Mouse (Mus musculus): ENCODE results near the gene Gm8369. TPM values are rescaled to one million over a fixed set of nuclear protein-coding genes. Genes with fewer than 3 reads are reported as not detected.
"Not testable (repeated sequence)": the region's sequence is repeated elsewhere in the genome, so short reads cannot be mapped to it uniquely, and the experiment has no call there.

The Gm8369 gene
- total and polyA plus RNA-seq, 2 experiments from 2014 or later = not detected

DNA sequence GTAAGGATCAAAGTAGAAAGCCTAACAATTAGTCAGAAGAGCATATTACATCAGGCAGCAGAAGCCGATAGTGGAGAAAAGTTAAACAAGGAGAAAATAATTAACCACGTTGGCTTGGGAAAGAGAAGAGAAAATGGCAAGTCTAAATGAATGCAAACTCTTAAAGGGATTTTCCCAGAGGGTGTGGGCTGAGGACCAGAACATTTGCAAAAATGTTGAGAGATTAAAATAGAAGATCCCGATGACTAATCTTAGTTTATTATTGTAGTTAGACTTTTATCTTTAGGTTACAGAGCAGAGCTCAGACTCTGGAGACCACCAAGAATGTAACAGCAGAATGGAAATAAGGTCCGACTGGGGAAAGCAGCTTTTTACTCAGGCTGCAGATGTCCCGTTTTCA is 19.3 kb upstream of the Gm8369 start:
- no peak for TF ChIP-seq CTCF (IDR thresholded peaks at IDR 0.05)
- ATAC-seq (ENCODE audit: low FRiP score) (no peak), DNase-seq (ENCODE audit: low spot score) (no peak)
- Histone ChIP-seq H3K36me3 (ENCODE audit: insufficient read depth, low read length) (no peaks in the 10 kb centered on the region), H3K27ac (ENCODE audit: low read depth, low read length) (no peak overlapping the region), H3K27me3 (ENCODE audit: insufficient read depth, low read length) (no peaks in the 10 kb centered on the region), H3K9ac (replicated peaks; ENCODE audit: low read length, poor library complexity, severe bottlenecking) (no peak overlapping the region), H3K4me2 (ENCODE audit: low read depth, low read length, poor library complexity, severe bottlenecking) (no peak overlapping the region), H3K4me1 (ENCODE audit: insufficient read depth, low read length) (no peaks in the 10 kb centered on the region), H3K9me3 (ENCODE audit: low read length) (no peaks in the 10 kb centered on the region), H3K4me3 (ENCODE audit: low read depth, low read length) (no peak overlapping the region)
- 71% methylated on average over 5 of the region's 5 CpGs for WGBS

DNA sequence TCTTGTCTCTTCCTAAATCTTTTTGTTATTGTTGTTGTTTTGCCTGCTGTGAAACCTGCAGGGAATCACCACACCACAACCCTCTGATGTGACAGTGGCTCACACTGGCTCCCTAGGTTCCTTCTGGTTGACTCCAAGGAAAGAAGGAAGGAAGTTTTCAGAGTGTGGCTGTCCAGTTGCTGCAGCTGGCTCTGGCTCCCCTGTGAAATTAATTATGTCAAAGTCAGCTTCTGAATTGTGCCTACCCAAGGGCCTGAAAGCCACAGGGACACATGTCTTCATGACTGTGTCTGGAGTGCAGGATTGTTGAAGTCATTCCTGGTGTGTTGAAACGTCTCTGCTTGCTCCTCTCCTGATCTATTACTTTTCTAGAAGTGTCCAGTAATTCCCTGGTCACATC is 17.4 kb upstream of the Gm8369 start:
- not testable (repeated sequence) for H3K9me3 ChIP-seq (ENCODE audit: low read length); H3K4me1 ChIP-seq (ENCODE audit: insufficient read depth, low read length); H3K27me3 ChIP-seq (ENCODE audit: insufficient read depth, low read length); H3K4me2 ChIP-seq (ENCODE audit: low read depth, low read length, poor library complexity, severe bottlenecking); H3K36me3 ChIP-seq (ENCODE audit: insufficient read depth, low read length); H3K4me3 ChIP-seq (ENCODE audit: low read depth, low read length); DNase-seq (ENCODE audit: low spot score); ATAC-seq (ENCODE audit: low FRiP score); H3K27ac ChIP-seq (ENCODE audit: low read depth, low read length); H3K9ac ChIP-seq (replicated peaks; ENCODE audit: low read length, poor library complexity, severe bottlenecking)
- WGBS = 66% methylated on average over 1 of the region's 1 CpGs

DNA sequence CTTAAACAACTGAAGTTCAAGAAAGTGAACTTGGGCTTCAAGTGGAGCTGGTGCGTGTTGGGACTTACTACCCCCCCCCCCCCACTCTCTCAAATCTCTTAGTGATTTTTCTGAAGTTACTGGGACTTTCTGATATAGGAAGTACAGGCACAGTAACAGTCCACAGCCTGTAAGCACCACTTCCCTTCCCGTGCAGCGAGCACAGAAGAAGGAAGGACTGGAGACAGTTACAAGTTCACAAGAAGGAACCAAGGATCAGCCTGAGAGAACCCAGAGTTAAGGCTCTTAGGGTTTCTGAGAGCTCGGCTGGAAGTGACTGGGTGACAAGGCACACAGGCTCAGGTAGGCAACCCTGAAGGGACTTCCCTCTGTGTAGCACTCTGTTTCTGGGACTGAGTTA is 16.5 kb upstream of the Gm8369 start, which contains the start of gene Ms4a6c:
Gene Ms4a6c (plus strand): TSS at position 152 of the 400 bp plus-strand sequence.
- not testable (repeated sequence) for ATAC-seq (ENCODE audit: low FRiP score); DNase-seq (ENCODE audit: low spot score); H3K27me3 ChIP-seq (ENCODE audit: insufficient read depth, low read length); H3K4me3 ChIP-seq (ENCODE audit: low read depth, low read length); H3K9me3 ChIP-seq (ENCODE audit: low read length); H3K9ac ChIP-seq (replicated peaks; ENCODE audit: low read length, poor library complexity, severe bottlenecking); H3K4me1 ChIP-seq (ENCODE audit: insufficient read depth, low read length); H3K27ac ChIP-seq (ENCODE audit: low read depth, low read length); H3K4me2 ChIP-seq (ENCODE audit: low read depth, low read length, poor library complexity, severe bottlenecking); H3K36me3 ChIP-seq (ENCODE audit: insufficient read depth, low read length)
- WGBS = 88% methylated on average over 4 of the region's 4 CpGs

DNA sequence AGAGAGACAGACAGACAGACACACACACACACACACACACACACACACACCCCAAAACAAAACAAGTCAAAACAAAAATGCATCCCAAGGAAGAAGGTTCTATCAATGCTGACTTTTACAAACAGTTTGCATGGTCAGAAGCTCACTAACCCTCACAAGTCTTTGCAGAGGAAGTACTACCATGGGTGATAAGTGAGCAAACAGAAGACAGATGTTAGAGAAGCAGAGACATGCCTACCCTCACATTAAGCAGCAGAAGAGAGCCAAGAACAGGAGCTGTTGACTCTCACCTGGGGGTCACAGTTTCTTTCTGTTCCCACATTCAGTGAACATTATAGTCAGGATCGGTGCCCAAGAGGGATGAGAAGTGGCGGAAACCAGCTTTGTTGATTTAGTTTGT is 6.0 kb upstream of the Gm8369 start:
- no peak for ATAC-seq (ENCODE audit: low FRiP score)
- no peaks in the 10 kb centered on the region for H3K27me3 ChIP-seq (ENCODE audit: insufficient read depth, low read length)
- TF ChIP-seq CTCF (IDR thresholded peaks at IDR 0.05) = no peak
- no peaks in the 10 kb centered on the region for H3K9me3 ChIP-seq (ENCODE audit: low read length)
- no peak overlapping the region for H3K4me2 ChIP-seq (ENCODE audit: low read depth, low read length, poor library complexity, severe bottlenecking)
- no peaks in the 10 kb centered on the region for H3K4me1 ChIP-seq (ENCODE audit: insufficient read depth, low read length)
- no peaks in the 10 kb centered on the region for H3K36me3 ChIP-seq (ENCODE audit: insufficient read depth, low read length)
- 77% methylated on average over 2 of the region's 2 CpGs for WGBS
- DNase-seq (ENCODE audit: low spot score) = no peak
- H3K27ac ChIP-seq (ENCODE audit: low read depth, low read length) = no peak overlapping the region
- H3K4me3 ChIP-seq (ENCODE audit: low read depth, low read length) = no peak overlapping the region
- no peak overlapping the region for H3K9ac ChIP-seq (replicated peaks; ENCODE audit: low read length, poor library complexity, severe bottlenecking)

DNA sequence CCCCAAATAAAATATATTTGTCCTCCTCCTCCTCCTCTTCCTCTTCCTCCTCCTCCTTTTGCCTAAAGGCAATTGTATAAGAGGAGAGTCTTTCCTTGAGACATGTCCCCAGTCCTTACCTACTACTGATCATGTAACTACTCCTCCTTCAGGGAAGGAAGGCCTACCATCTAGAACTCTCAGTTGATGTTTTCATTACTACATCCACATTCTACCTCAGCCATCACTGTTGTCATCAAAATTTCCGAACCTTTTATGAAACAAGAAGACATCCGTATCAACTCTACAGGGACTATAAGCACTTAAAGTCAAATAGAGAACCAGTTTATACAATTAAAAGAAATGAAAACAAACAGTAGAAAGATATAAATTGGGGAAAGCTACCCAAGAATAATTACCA is 3.1 kb upstream of the Gm8369 start:
- WGBS = 88% methylated on average over 2 of the region's 2 CpGs
- ATAC-seq (ENCODE audit: low FRiP score) (no peak), DNase-seq (ENCODE audit: low spot score) (no peak)
- H3K4me3 ChIP-seq (ENCODE audit: low read depth, low read length) = no peak overlapping the region
- no peaks in the 10 kb centered on the region for H3K36me3 ChIP-seq (ENCODE audit: insufficient read depth, low read length)
- H3K4me1 ChIP-seq (ENCODE audit: insufficient read depth, low read length) = no peaks in the 10 kb centered on the region
- no peak for TF ChIP-seq CTCF (IDR thresholded peaks at IDR 0.05)
- no peaks in the 10 kb centered on the region for H3K9me3 ChIP-seq (ENCODE audit: low read length)
- no peak overlapping the region for H3K27ac ChIP-seq (ENCODE audit: low read depth, low read length)
- no peak overlapping the region for H3K9ac ChIP-seq (replicated peaks; ENCODE audit: low read length, poor library complexity, severe bottlenecking)
- H3K4me2 ChIP-seq (ENCODE audit: low read depth, low read length, poor library complexity, severe bottlenecking) = no peak overlapping the region
- H3K27me3 ChIP-seq (ENCODE audit: insufficient read depth, low read length) = no peaks in the 10 kb centered on the region

DNA sequence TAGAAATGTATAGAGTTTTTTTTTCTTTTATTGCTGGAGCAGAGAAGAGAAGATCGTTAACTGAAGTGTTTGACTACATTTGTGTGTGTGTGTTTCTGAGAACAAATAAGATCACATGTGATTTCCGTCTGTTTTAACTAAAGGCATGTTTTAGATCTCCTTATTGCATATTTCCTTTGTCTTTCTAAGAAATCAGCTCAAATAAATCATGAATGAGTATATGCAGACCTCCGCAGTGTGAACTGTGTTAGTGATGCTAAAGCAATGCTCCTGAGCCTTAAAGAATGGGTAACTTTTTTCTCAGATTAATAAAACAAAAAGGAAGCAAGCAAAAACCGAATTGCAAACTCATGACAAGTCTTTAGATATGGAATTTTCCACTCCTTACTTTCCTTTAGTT is 1.8 kb upstream of the Gm8369 start:
- Histone ChIP-seq H3K36me3 (ENCODE audit: insufficient read depth, low read length) (no peaks in the 10 kb centered on the region), H3K4me1 (ENCODE audit: insufficient read depth, low read length) (no peaks in the 10 kb centered on the region), H3K9ac (replicated peaks; ENCODE audit: low read length, poor library complexity, severe bottlenecking) (no peak overlapping the region), H3K4me3 (ENCODE audit: low read depth, low read length) (no peak overlapping the region), H3K9me3 (ENCODE audit: low read length) (no peaks in the 10 kb centered on the region), H3K4me2 (ENCODE audit: low read depth, low read length, poor library complexity, severe bottlenecking) (no peak overlapping the region), H3K27ac (ENCODE audit: low read depth, low read length) (no peak overlapping the region), H3K27me3 (ENCODE audit: insufficient read depth, low read length) (no peaks in the 10 kb centered on the region)
- 80% methylated on average over 4 of the region's 4 CpGs for WGBS
- no peak for TF ChIP-seq CTCF (IDR thresholded peaks at IDR 0.05)
- no peak for DNase-seq (ENCODE audit: low spot score)
- no peak for ATAC-seq (ENCODE audit: low FRiP score)

DNA sequence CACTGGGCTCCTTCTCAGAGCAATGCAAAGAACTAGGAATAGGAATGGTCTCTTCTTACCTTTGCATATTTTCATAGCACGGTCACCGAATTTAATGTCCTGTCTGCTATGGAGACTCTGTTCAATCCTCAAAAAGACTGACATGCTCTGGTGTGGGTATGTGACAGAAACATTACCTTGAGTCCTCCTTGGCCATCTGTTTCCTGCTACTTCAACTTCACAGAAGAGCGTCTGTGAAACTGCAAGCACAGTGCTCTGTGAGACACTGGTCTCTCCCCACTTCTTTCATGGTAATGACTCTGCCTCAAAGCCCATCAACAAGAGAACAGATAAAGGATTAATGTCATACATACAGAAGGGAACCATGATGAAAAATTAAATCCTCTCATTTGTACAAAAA is 1.4 kb upstream of the Gm8369 start:
- Histone ChIP-seq H3K27me3 (ENCODE audit: insufficient read depth, low read length) (no peaks in the 10 kb centered on the region), H3K4me2 (ENCODE audit: low read depth, low read length, poor library complexity, severe bottlenecking) (no peak overlapping the region), H3K4me3 (ENCODE audit: low read depth, low read length) (no peak overlapping the region), H3K27ac (ENCODE audit: low read depth, low read length) (no peak overlapping the region), H3K9ac (replicated peaks; ENCODE audit: low read length, poor library complexity, severe bottlenecking) (no peak overlapping the region), H3K4me1 (ENCODE audit: insufficient read depth, low read length) (no peaks in the 10 kb centered on the region), H3K9me3 (ENCODE audit: low read length) (no peaks in the 10 kb centered on the region), H3K36me3 (ENCODE audit: insufficient read depth, low read length) (no peaks in the 10 kb centered on the region)
- DNase-seq (ENCODE audit: low spot score) (no peak), ATAC-seq (ENCODE audit: low FRiP score) (no peak)
- 81% methylated on average over 3 of the region's 3 CpGs for WGBS
- no peak for TF ChIP-seq CTCF (IDR thresholded peaks at IDR 0.05)

All from midbrain, postnatal 0 days (tissue).